Mouse (Mus musculus): ENCODE data around the gene Olfr59. TPM values are rescaled to one million over a fixed set of nuclear protein-coding genes. Genes with fewer than 3 reads are reported as not detected.

The Olfr59 gene
- polyA plus RNA-seq, 1 experiment from 2014 or later = not detected

Other genes starting within 250 kb of the Olfr59 start
- gene Olfr139, start 227.2 kb upstream of the Olfr59 start, polyA plus RNA-seq (2014; fragmentation: Nextera tagmentation; extraction: Ambion mirVana) = not detected in 2 replicates
- gene Olfr399, start 227.1 kb upstream of the Olfr59 start, polyA plus RNA-seq (2014; fragmentation: Nextera tagmentation; extraction: Ambion mirVana) = not detected in 2 replicates
- gene Zfp616, start 213.8 kb upstream of the Olfr59 start, polyA plus RNA-seq (2014; fragmentation: Nextera tagmentation; extraction: Ambion mirVana) = not detected in 2 replicates
- not detected in 2 replicates for gene Olfr401, start 170.0 kb upstream of the Olfr59 start, polyA plus RNA-seq (2014; fragmentation: Nextera tagmentation; extraction: Ambion mirVana)
- not detected in 2 replicates for gene Olfr402, start 130.2 kb upstream of the Olfr59 start, polyA plus RNA-seq (2014; fragmentation: Nextera tagmentation; extraction: Ambion mirVana)
- gene Olfr403, start 97.5 kb upstream of the Olfr59 start, polyA plus RNA-seq (2014; fragmentation: Nextera tagmentation; extraction: Ambion mirVana) = not detected in 2 replicates
- not detected in 2 replicates for gene Olfr43, start 72.4 kb upstream of the Olfr59 start, polyA plus RNA-seq (2014; fragmentation: Nextera tagmentation; extraction: Ambion mirVana)
- gene Olfr406, start 23.9 kb upstream of the Olfr59 start, polyA plus RNA-seq (2014; fragmentation: Nextera tagmentation; extraction: Ambion mirVana) = not detected in 2 replicates
- gene Olfr410, start 54.3 kb downstream of the Olfr59 start, polyA plus RNA-seq (2014; fragmentation: Nextera tagmentation; extraction: Ambion mirVana) = not detected in 2 replicates
- not detected in 2 replicates for gene Olfr411, start 68.9 kb downstream of the Olfr59 start, polyA plus RNA-seq (2014; fragmentation: Nextera tagmentation; extraction: Ambion mirVana)
- gene Olfr412, start 78.3 kb downstream of the Olfr59 start, polyA plus RNA-seq (2014; fragmentation: Nextera tagmentation; extraction: Ambion mirVana) = not detected in 2 replicates

Measured in heart, embryonic 14.5 days (tissue).